Mouse (Mus musculus) cortical plate, adult 2 months (tissue): ENCODE results near the gene Pi4kb.

ENCODE experiments used
- CTCF ChIP-seq: fragments of 200-500 bp; IDR thresholded peaks from 2 replicates; pipeline ENCODE4 v1.5.1; 2011; ENCODE audit warnings: mild to moderate bottlenecking, control low read depth, low read length; ENCODE audit not compliant: insufficient read depth; ENCODE audit errors: extremely low read depth
- POLR2A ChIP-seq: fragments of 200-500 bp; IDR thresholded peaks from 2 replicates; pipeline ENCODE4 v1.6.1; 2011; ENCODE audit warnings: mild to moderate bottlenecking, low read length, control low read depth; ENCODE audit not compliant: insufficient read depth; ENCODE audit errors: extremely low read depth

GRCm38 (mm10) chr3:94984312-94984711 is 9.8 kb downstream of the Pi4kb start:
- TF ChIP-seq POLR2A (no peak), CTCF (no peak)
